Mouse (Mus musculus): Measurements from ENCODE around the gene Itgae.
"Not testable (repeated sequence)": the region's sequence is repeated elsewhere in the genome, so short reads cannot be mapped to it uniquely, and the experiment has no call there.

The Itgae gene

DNA sequence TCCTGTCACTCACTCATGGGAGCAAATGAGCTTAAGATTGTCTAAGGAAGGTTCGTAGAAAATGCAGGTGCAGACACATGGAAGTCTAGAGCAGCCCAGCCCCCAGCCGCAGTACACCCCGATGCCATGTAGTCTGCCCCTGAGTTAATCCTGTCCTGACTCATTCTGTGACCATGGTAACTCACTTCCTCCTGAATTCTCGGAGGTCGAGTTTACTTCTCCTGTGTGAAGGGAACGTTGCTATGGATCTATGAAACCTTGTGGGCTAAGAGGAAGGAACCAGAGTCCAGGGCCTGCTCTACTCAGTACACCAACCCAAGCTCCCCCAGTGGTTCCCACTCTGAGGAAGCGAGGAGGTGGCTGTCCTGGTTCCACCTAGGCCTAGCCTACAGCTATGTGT, 2.5 kb downstream of the Itgae start:
- no peak for DNase-seq (ENCODE audit: low read depth, low spot score)

DNA sequence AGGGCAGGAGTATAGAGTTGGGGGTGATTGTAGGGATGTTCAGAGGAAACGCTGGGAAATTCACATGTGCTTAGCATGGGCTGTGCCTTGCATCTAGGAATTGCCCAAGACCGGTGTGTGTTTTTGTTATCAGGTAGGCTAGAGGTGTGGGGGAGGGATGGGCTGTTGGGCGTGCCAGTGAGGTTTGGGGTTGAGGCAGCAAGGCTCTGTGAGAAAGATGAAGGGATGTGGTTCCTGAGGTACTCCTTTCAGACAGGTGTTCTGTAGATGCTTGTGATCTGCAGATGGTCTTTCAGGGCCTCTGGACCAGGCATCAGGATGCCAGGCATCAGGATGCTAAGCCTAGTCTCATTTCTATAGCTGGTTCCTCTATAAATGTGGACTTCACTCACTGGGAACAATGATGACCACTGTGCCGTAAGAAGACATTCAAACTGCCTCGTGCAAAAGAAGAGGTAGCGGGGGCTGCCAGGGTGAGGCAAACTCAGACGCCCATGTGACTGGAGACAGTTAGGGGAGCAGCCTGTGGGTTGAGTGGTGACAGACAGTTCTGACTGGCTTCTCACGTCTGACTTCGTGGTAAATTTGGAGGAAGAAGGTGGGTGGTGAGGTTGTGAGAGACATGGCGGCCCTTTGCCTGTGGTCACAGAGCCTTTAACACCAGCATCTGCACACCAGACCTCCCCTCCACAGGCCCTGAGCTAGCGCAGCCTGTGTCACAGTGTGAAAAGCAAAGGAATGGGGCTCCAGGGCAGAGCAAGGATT, 4.0 kb downstream of the Itgae start:
- peak; percentile 69 for DNase-seq (ENCODE audit: low read depth, low spot score)

DNA sequence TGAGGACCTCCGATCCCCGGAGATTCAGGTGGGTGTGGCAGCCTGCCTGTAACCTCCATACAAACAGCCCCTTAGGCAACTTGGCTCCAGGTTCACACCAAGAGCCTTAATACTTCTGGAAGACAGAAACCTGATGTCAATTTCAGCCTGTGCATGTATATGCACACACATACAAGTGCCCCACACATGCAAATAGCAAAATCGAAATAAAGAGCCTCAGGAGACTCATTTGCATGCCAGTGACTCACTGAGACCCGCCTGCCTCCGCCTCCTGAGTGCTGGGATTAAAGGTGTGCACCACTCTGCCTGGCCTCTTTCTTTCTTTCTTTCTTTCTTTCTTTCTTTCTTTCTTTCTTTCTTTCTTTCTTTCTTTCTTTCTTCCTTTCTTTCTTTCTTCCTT, 8.5 kb downstream of the Itgae start:
- no peak for DNase-seq (ENCODE audit: low read depth, low spot score)

DNA sequence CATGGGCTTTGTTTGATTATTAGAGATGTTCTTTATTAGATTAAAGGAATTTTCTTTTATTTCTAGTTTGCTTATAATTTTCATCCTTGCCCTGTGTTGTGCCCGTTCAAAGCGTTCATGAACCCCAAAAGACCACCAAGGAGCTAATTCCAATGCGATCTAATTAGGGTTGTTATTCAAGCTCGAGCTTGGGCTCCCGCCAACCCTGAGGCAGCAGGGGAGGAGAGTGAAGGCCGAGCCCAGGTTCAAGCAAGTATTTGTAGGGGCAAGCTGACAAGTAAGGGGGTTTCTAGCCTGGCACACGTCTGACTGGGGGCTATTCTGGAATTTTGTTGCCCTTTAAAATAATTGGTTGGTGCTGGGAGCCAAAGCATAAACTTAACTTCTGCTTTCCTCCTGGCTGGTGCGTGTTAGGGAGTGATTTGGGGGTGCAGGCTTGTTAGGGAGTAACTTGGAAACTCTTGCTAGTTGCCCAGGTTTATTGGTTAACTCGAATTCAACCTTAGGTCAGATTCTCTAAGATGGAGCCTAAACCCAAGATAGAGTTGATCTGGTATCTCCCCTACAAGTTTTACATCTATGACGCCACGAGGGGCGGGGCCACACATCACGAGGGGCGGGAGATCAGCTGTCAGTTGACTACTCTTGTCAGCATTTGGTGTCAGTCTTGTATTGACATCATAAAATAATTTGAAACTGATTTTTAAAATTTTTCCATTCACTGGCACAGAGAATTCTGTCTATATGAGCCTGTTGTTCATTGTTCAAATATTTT, 9.8 kb downstream of the Itgae start:
- DNase-seq (ENCODE audit: low read depth, low spot score): peak; percentile 58

DNA sequence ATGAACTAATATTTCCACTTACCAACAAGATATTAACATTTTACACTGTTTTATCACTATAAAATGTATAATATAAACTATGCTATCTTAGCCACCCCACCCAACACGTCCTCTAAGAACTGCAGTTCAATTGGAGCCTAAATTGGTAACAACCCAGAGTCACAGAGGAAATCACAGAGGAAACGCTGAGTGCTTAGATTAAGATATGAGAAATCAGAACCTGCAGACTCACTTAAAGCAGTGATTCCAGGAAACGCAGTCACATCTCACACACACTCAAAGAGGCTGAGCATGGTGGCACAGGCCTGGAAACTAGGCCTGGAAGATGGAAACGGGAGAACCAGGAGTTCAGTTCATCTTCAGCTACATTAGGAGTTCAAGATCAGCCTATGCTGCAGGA, 10.9 kb downstream of the Itgae start:
- DNase-seq (ENCODE audit: low read depth, low spot score): no peak

DNA sequence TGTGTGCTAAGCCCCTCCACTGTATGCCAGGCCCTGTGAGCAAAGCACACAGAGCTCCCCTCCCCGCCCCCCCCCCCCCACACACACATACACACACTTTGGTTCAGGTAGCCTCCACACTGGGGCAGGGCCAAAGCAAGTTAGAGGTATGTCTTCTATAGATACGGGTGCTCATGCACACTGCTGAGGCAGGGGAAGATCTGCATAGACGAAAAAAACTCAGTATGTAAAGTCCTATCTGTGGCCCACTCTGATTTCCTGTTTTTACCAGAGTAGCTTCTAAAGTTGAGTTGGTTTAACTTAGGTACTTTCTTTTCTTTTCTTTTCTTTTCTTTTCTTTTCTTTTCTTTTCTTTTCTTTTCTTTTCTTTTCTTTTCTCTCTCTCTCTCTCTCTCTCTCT, 14.9 kb downstream of the Itgae start:
- DNase-seq (ENCODE audit: low read depth, low spot score): no peak

DNA sequence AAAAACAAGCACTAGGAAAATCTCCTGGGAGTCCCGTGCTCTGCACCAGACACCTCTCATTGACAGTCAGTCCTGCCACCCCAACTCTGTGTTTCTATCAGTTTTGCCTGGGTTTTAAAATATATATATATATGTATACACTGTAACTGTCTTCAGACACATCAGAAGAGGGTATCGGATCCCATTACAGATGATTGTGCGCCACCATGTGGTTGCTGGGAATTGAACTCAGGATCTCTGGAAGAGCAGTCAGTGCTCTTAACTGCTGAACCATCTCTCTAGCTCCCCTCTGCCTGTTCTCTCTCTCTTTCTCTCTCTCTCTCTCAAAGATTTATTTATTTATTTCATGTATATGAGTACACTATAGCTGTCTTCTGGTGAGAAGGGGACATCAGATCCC, 17.0 kb downstream of the Itgae start:
- not testable (repeated sequence) for DNase-seq (ENCODE audit: low read depth, low spot score)

DNA sequence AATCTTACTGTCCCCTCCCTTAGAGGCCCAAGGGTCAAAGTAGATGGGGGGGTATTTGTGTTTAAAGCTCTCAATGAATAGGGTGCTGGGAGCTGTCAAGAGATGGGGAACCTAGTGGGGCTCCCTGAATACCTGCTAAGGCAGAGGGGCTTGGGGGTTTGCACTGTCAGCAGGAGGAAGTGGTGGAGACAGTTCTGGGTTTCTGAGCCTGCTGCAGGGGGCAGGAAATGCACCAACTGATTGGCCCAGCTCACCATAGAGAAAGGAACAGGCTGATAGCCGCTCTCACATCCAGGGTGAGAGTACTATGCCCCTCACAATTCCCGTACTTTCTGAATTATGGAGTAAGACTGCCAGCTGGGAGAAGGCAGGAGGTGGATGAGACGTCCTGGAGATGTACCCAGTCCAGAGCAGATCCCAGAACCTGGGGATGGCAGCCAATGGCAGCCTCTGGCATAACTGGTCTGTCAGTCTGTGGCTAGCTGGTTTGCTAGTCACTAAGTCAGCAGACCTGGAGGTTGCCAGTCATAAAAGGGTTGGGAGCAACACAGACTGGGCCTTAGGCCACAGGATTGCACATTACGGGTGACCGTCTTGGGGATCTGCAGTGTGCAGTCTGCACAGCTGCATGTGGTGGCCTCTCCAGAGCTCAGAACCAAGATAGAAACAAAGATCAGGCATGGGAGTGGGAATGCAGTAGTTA, 18.0 kb downstream of the Itgae start:
- peak; percentile 57 for DNase-seq (ENCODE audit: low read depth, low spot score)

DNA sequence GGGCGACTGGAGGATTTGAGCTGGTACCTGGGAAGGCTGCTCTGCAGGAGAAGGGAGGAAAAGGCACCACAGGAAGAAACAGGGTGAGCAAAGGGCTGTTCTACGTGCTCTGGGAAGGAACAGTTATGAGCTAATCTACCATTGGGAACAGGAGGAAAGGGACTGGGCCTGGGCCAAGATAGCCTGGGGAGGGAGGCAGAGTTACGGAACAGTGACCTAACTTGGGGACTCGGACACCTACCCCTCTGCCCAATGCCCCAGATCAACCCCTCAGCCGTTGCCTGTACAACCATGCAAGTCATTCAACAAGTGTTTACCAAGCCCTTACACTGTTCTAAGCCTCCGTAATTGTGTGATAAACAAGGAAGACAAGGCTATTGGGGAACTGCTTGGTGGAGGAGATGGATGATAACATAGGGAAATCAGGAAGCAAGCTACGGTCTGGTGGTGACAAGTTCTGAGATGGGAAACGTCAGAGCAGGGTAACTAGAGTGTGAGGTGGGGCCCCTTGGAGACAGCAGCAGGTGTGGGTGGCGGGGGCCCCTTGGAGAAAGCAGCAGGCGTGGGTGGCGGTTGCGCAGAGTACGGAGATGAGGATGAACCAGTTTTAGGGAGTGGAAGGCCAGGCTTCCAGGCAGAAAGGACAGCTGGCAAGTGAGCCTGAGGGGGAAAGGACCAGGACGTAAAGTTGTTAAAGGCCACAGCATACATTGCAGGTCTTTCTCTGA, 18.7 kb downstream of the Itgae start:
- no peak for DNase-seq (ENCODE audit: low read depth, low spot score)

DNA sequence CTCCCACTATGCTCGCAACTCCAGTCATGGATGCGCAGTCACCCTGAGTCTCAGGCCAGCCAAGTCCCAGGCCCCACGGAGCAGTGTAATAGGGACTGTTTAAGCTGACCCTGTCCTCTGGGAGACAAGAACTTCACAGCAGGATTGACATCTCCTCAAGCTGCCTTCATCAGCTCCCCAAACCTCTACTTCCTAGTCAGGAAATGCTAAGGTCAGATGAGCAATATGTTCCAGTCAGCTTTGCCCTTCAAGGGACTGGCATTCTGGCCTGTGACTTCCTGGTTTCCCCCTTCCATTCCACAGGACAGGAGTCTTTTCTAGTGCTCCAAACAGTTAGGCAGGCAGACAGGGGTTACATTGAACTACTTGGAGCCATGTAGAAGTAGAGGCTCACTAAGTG, 19.6 kb downstream of the Itgae start:
- DNase-seq (ENCODE audit: low read depth, low spot score): no peak

DNA sequence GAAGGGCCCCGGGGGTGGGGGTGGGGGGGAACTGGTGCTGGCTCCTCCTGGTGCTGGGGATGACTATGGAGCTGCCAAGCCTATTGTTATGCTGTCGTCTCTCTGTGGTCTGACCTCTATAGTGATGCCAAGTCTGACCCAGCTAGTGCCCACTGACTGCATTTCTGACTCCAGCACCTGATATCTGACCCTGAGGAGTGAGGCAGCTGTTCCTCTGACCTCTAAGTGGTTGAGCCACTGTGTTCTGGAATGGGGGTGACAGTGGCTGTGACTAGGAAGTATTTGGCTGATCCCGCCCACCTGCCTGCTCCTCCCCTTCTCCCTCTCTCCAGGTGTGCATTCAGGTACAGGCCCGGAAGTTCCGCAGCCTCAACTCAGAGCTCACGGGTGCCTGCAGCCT, 21.0 kb downstream of the Itgae start:
- DNase-seq (ENCODE audit: low read depth, low spot score): no peak

DNA sequence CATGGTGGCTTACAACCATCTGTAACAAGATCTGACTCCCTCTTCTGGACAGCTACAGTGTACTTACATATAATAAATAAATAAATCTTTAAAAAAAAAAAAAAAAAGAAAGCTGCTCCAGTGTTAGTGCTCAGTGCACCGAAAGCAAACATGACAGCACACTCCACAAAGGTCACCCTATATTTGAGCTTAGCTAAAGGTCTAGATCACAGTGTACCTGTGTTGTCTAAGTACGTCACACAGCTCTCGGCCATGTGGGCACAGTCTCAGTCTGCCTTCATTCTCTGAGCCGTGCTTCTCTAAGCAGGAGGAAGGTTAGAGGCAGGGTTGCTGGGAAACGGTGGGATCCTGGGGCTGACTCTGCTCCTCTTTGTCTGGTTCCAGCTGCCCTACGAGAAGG, 36.1 kb downstream of the Itgae start:
- no peak for DNase-seq (ENCODE audit: low read depth, low spot score)

DNA sequence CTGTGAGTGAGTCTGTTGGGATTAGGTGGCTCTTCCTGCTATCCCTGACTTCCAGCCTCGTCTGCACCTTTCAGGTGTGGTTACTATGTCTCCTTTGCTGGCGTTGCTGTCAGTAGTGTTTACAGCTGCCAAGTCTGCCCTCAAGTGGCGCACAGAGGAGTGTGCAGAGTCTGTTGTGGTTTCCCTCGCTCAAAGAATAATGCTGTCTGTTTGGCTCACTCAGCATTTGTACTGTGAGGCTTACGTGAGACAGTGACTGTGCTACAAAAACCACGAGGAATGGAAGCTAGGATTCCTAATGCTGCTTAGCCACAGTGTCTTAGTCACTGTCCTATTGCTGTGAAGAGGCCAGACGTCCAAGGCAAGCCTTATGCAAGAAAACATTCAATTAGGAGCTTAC, 40.6 kb downstream of the Itgae start:
- peak; percentile 77 for DNase-seq (ENCODE audit: low read depth, low spot score)

DNA sequence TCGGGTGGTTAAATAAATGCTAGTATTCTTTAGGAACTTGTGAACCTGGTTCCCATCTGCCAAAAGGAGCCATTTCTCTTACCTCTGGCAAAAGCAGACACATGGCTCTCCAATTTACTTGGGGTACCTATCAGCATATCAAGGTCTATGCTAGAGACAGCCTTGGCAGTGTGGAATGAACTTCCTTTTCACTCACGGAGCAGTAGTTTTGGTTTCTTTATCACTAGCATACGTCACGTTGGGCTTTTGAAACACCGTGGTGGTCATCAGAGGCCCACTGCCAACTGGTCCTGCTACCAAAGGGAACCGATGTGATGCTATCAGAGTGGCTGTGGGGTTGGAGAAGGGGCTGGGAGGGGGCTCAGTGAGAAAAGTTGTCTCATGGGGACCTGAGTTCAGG, 42.6 kb downstream of the Itgae start:
- peak; percentile 51 for DNase-seq (ENCODE audit: low read depth, low spot score)

DNA sequence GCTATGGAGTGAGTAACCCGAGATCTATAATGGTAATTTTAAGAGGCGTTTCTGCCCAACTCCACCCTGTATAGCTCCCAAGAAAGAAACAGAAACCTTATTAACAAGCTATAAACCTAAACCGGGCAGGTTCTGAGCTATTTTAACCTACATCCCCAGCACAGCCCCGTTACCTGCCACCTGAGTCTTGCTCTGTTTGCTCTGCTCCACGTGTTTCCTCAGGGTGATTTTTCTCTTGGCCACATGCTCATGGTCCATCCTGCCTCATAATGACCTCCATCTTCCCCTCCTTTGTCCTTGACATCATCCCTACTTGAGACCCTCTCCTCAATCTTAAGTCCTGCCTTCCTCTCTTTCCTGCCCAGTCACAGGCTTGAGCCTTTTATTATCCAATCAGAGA, 43.8 kb downstream of the Itgae start:
- no peak for DNase-seq (ENCODE audit: low read depth, low spot score)

DNA sequence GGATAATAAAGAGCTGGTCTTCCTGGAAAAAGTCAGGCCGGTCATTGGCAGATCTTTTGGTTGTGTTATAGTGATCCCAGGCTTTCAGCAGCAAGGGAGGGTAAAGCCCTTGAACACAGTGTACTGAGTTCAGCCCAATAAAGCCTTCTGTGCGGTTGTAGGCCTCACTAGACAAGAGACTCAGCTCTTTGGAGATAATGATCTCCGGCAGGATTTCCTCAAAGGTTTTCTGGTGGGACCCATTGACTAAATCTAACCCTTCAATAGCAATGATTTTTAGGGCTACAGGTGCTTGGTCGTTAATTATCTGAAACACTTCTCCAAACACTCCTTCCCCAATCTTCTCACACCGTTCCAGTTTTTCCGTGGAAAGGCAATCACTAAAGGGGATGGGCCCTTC, 46.2 kb downstream of the Itgae start:
- peak; percentile 66 for DNase-seq (ENCODE audit: low read depth, low spot score)

DNA sequence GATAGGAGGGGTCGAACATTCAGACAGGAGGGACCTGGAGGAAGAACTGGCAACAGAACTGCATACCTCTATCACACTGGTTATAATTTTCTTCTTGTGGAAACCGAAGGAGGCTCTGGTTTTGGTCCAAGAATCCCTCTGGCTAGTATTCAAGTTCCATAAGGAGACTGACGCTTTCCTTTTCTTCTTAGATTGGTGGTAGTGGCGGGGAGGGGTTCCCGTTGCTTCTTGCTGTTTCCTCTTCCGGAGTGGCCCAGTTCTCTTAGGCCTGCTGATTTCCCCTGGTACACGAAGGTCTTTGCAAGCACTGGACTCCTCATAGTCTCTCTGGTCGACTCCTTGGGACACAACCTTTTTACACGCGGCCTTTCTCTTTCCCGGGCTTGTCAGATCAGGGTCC, 46.7 kb downstream of the Itgae start:
- no peak for DNase-seq (ENCODE audit: low read depth, low spot score)

DNA sequence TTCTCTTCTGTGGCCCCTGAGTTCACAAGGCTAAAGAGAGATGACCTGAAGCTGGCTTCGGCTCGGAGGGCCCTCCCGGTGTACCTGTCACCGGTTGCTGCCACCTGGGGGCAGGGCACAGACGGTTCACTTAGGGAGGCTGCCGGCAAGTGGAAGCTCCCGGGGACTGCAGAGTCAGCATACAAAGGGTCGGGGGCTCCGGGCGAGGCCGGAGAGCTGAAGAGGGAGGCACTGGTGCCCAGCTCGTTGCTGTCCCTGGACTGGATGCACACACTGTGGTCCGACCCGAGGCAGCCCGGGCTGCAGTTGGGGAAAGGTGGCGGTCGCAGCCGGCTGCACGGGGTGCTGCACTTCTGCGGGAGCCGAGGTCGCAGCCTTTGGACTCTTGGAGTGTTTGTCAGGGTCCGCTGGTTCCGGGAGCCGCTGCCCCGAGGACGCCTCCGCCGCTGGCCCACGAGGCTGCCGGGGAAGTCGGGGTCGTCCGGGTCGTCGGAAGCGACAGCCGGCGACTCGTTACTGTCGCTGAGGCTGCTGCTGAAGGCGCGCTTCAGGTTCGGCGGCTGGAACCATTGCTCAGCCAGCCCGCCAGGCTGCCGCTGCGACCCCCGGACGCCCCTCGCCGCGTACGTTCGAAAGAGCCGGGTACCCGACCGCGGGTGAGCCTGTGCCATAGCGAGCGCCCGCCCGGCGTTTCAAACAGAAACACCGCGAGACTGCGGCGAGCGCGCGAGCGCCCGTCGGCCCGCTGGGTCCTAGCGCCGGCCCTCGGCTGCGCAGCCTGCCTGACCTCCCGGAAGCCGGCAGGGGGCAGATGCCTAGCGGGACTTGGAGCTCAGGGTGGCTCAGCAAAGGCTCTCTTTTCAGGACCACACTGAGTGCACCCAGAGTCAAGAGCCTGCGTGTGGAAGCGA, 47.5 kb downstream of the Itgae start, which contains the start of gene Haspin:
Haspin (minus strand) TSS at position 704 of the 911 bp plus-strand sequence.
- peak; percentile 92 for DNase-seq (ENCODE audit: low read depth, low spot score)

DNA sequence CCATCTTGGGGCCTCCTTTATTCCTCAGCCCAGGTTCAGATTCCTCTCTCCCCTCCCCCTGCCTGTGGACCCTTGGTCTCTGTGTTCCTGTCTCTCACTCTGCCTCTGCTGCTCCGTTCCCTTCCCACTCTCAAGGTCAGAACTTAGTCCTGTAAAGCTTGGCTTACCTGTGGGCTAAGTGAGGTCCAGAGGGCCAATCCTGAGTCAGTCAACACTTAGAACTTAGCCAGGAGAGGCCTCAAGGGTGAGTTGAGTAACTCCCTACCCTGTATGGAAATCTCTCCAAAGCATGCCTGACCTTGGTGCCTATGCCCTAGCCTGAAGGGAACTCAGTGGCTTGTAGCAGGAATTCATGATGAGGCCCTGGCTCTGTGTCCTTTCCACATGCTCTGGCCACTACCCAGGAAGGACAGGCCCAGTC, 53.9 kb downstream of the Itgae start:
- no peak for DNase-seq (ENCODE audit: low read depth, low spot score)
